Mouse (Mus musculus): ENCODE results near the gene Glb1. TPM values are rescaled to one million over a fixed set of nuclear protein-coding genes. Genes with fewer than 3 reads are reported as not detected.

Glb1 gene
- polyA plus RNA-seq, 1 experiment from 2014 or later: 26.9 TPM

GRCm38 (mm10) chr9:114486808-114487207 lies 85.9 kb downstream of the Glb1 start:
- no peak overlapping the region for H3K9ac ChIP-seq
- H3K4me3 ChIP-seq: no peak overlapping the region
- no peaks in the 10 kb centered on the region for H3K4me1 ChIP-seq (replicated peaks)
- H3K9me3 ChIP-seq: no peaks in the 10 kb centered on the region
- no peak overlapping the region for H3K27ac ChIP-seq (replicated peaks)
- H3K27me3 ChIP-seq: no peaks in the 10 kb centered on the region
- 84% methylated on average over 4 of the region's 4 CpGs for WGBS
- no peaks in the 10 kb centered on the region for H3K36me3 ChIP-seq
- H3K4me2 ChIP-seq: no peak overlapping the region
- ATAC-seq (ENCODE audit: low read depth): no peak

- Histone ChIP-seq H3K27ac (replicated peaks) (no peak overlapping the region), H3K4me2 (no peak overlapping the region), H3K4me3 (no peak overlapping the region), H3K36me3 (no peaks in the 10 kb centered on the region), H3K9me3 (no peaks in the 10 kb centered on the region), H3K9ac (no peak overlapping the region), H3K27me3 (no peaks in the 10 kb centered on the region), H3K4me1 (replicated peaks) (no peaks in the 10 kb centered on the region)
- 85% methylated on average over 23 of the region's 23 CpGs for WGBS
- no peak for ATAC-seq (ENCODE audit: low read depth)
Observed at GRCm38 (mm10) chr9:114487481-114488258, 86.8 kb downstream of the Glb1 start.

GRCm38 (mm10) chr9:114496469-114496868 lies 95.6 kb downstream of the Glb1 start:
- Histone ChIP-seq H3K9me3 (no peaks in the 10 kb centered on the region), H3K4me1 (replicated peaks) (0 out of 2 replicates have a peak, but pooled peaks cover 3% of the 10 kb centered on the region), H3K36me3 (no peaks in the 10 kb centered on the region), H3K4me2 (no peak overlapping the region), H3K27ac (replicated peaks) (no peak overlapping the region), H3K4me3 (no peak overlapping the region), H3K9ac (no peak overlapping the region), H3K27me3 (no peaks in the 10 kb centered on the region)
- no peak for ATAC-seq (ENCODE audit: low read depth)
- WGBS: 82% methylated on average over 7 of the region's 7 CpGs

- Histone ChIP-seq H3K4me2 (peak overlapping the region; percentile 35), H3K36me3 (no peaks in the 10 kb centered on the region)
- ATAC-seq (ENCODE audit: low read depth): no peak
Observed at GRCm38 (mm10) chr9:114498218-114498617, 97.3 kb downstream of the Glb1 start.

GRCm38 (mm10) chr9:114499783-114500515 lies 99.1 kb downstream of the Glb1 start:
- 21% methylated on average over 15 of the region's 15 CpGs for WGBS
- Histone ChIP-seq H3K9ac (no peak overlapping the region), H3K4me2 (0 out of 2 replicates have a peak overlapping the region, but pooled peaks have one; percentile 14), H3K36me3 (no peaks in the 10 kb centered on the region), H3K4me3 (no peak overlapping the region), H3K27ac (replicated peaks) (no peak overlapping the region), H3K9me3 (no peaks in the 10 kb centered on the region), H3K4me1 (replicated peaks) (0 out of 2 replicates have a peak, but pooled peaks cover 3% of the 10 kb centered on the region), H3K27me3 (no peaks in the 10 kb centered on the region)
- ATAC-seq (ENCODE audit: low read depth): 0 out of 2 replicates have a peak, but pooled peaks have one; percentile 40

More at GRCm38 (mm10) chr9:114498218-114498617, 97.3 kb downstream of the Glb1 start:
- H3K4me3 ChIP-seq: no peak overlapping the region
- H3K27me3 ChIP-seq: no peaks in the 10 kb centered on the region
- WGBS: 12% methylated on average over 11 of the region's 11 CpGs
- H3K9me3 ChIP-seq: no peaks in the 10 kb centered on the region
- H3K4me1 ChIP-seq (replicated peaks): 0 out of 2 replicates have a peak, but pooled peaks cover 3% of the 10 kb centered on the region
- H3K27ac ChIP-seq (replicated peaks): no peak overlapping the region
- H3K9ac ChIP-seq: 0 out of 2 replicates have a peak overlapping the region, but pooled peaks have one; percentile 2

GRCm38 (mm10) chr9:114501111-114501510 lies 100.2 kb downstream of the Glb1 start:
- no peak overlapping the region for H3K9ac ChIP-seq
- WGBS: 95% methylated on average over 7 of the region's 7 CpGs
- H3K9me3 ChIP-seq: no peaks in the 10 kb centered on the region
- H3K4me1 ChIP-seq (replicated peaks): 0 out of 2 replicates have a peak, but pooled peaks cover 3% of the 10 kb centered on the region
- H3K4me2 ChIP-seq: no peak overlapping the region
- ATAC-seq (ENCODE audit: low read depth): no peak
- H3K36me3 ChIP-seq: no peaks in the 10 kb centered on the region
- no peak overlapping the region for H3K4me3 ChIP-seq
- H3K27ac ChIP-seq (replicated peaks): no peak overlapping the region
- H3K27me3 ChIP-seq: no peaks in the 10 kb centered on the region

- Histone ChIP-seq H3K27ac (replicated peaks) (no peak overlapping the region), H3K9me3 (no peaks in the 10 kb centered on the region), H3K36me3 (no peaks in the 10 kb centered on the region), H3K4me3 (no peak overlapping the region), H3K9ac (no peak overlapping the region), H3K4me1 (replicated peaks) (0 out of 2 replicates have a peak, but pooled peaks cover 3% of the 10 kb centered on the region), H3K27me3 (no peaks in the 10 kb centered on the region), H3K4me2 (no peak overlapping the region)
- no peak for ATAC-seq (ENCODE audit: low read depth)
- 97% methylated on average over 11 of the region's 11 CpGs for WGBS
Observed at GRCm38 (mm10) chr9:114501913-114502312, 101.0 kb downstream of the Glb1 start.

GRCm38 (mm10) chr9:114502711-114503427 lies 102.0 kb downstream of the Glb1 start:
- H3K36me3 ChIP-seq: no peaks in the 10 kb centered on the region
- no peaks in the 10 kb centered on the region for H3K9me3 ChIP-seq
- H3K9ac ChIP-seq: no peak overlapping the region
- no peaks in the 10 kb centered on the region for H3K27me3 ChIP-seq
- ATAC-seq (ENCODE audit: low read depth): no peak
- WGBS: 76% methylated on average over 15 of the region's 15 CpGs
- H3K4me2 ChIP-seq: no peak overlapping the region
- no peak overlapping the region for H3K4me3 ChIP-seq
- no peak overlapping the region for H3K27ac ChIP-seq (replicated peaks)
- H3K4me1 ChIP-seq (replicated peaks): 0 out of 2 replicates have a peak, but pooled peaks cover 3% of the 10 kb centered on the region

- Histone ChIP-seq H3K4me3 (no peak within 1 kb of the TSS), H3K36me3 (no peaks in the 10 kb centered on the region; the same call in 1 of the 2 replicates), H3K4me2 (no peak within 1 kb of the TSS), H3K27me3 (no peaks in the 10 kb centered on the region), H3K9ac (no peak within 1 kb of the TSS), H3K9me3 (no peaks in the 10 kb centered on the region), H3K4me1 (replicated peaks) (no peaks in the 10 kb centered on the region), H3K27ac (replicated peaks) (no peak within 1 kb of the TSS)
- 89% methylated on average over 9 of the region's 9 CpGs for WGBS
- no peak for ATAC-seq (ENCODE audit: low read depth)
Observed at GRCm38 (mm10) chr9:114504816-114505215, 103.9 kb downstream of the Glb1 start, which contains the start of gene Ccr4. Ccr4 (minus strand) TSS chr9:114504916.

- H3K4me1 ChIP-seq (replicated peaks): no peaks in the 10 kb centered on the region
- ATAC-seq (ENCODE audit: low read depth): no peak
- H3K27me3 ChIP-seq: no peaks in the 10 kb centered on the region
- no peak overlapping the region for H3K27ac ChIP-seq (replicated peaks)
- H3K4me2 ChIP-seq: no peak overlapping the region
- no peak overlapping the region for H3K9ac ChIP-seq
- H3K36me3 ChIP-seq: peaks cover 4% of the 10 kb centered on the region; the same call in 1 of the 2 replicates
- 79% methylated on average over 4 of the region's 4 CpGs for WGBS
- no peak overlapping the region for H3K4me3 ChIP-seq
- peaks cover 7% of the 10 kb centered on the region for H3K9me3 ChIP-seq
Observed at GRCm38 (mm10) chr9:114506564-114506963, 105.7 kb downstream of the Glb1 start.

- no peak overlapping the region for H3K4me2 ChIP-seq
- H3K27me3 ChIP-seq: no peaks in the 10 kb centered on the region
- peaks cover 10% of the 10 kb centered on the region for H3K36me3 ChIP-seq
- H3K4me3 ChIP-seq: no peak overlapping the region
- no peak for ATAC-seq (ENCODE audit: low read depth)
- H3K9me3 ChIP-seq: peaks cover 14% of the 10 kb centered on the region
- no peaks in the 10 kb centered on the region for H3K4me1 ChIP-seq (replicated peaks)
- 94% methylated on average over 9 of the region's 9 CpGs for WGBS
- no peak overlapping the region for H3K27ac ChIP-seq (replicated peaks)
- no peak overlapping the region for H3K9ac ChIP-seq
Observed at GRCm38 (mm10) chr9:114507421-114507820, 106.5 kb downstream of the Glb1 start.
